Mouse (Mus musculus): ENCODE measurements around the gene Gm13694.

DNA sequence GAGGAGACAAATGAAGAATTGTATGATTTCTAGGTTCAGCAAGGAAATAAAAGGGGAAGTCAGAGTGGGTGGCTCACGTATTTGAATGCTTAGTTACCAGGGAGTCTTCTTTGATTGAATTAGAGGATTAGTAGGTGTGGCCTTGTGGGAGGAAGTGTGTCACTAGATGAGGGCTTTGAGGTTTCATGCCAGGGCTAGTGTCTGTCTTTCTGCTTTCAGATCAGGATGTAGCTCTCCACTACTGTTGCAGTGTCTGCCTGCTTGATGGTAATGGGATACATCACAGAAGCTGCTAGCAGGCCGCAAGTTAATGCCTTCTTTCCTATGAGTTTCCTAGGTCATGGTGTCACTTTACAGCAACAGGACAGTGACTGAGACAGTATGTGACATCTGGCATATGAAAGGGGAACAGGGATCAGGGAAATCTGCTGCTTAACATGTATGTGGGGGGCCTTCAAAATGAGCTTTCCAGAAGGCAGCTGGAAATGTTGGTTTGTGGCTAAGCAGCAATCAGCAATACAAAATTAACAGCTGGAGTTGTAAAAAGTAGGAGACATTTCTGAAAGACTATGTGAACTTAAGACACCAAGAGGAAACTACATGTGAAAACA is 49.1 kb upstream of the Gm13694 start:
- TF ChIP-seq CTCF (IDR thresholded peaks at IDR 0.05; ENCODE audit: low read depth, low read length) = no peak
- TF ChIP-seq POLR2AphosphoS5 (IDR thresholded peaks at IDR 0.05; ENCODE audit: insufficient replicate concordance, low read depth, low read length) = no peak
- TF ChIP-seq TAL1 (conservative IDR thresholded peaks at IDR 0.05; ENCODE audit: low read depth, low read length) = no peak
- TF ChIP-seq GATA1 (IDR thresholded peaks at IDR 0.05; ENCODE audit: borderline replicate concordance, low read length) = no peak
